Mouse (Mus musculus): ENCODE measurements around the gene Usp43. TPM values are rescaled to one million over a fixed set of nuclear protein-coding genes. Genes with fewer than 3 reads are reported as not detected.

Gene Usp43
- polyA plus RNA-seq, 1 experiment from 2014 or later: 0.24 TPM

GRCm38 (mm10) chr11:67920226-67920960 lies 1.6 kb downstream of the Usp43 start:
- no peak overlapping the region for H3K4me3 ChIP-seq (ENCODE audit: low read depth, low read length)
- WGBS (ENCODE audit: insufficient replicate concordance): 28% methylated on average over 9 of the region's 9 CpGs
- H3K36me3 ChIP-seq (ENCODE audit: control insufficient read depth, insufficient read depth, low read length): no peaks in the 10 kb centered on the region
- H3K4me2 ChIP-seq: no peak overlapping the region
- H3K9me3 ChIP-seq (replicated peaks; ENCODE audit: control insufficient read depth, low read length): no peaks in the 10 kb centered on the region
- no peaks in the 10 kb centered on the region for H3K4me1 ChIP-seq (ENCODE audit: control insufficient read depth, insufficient read depth, low read length)
- no peak overlapping the region for H3K27ac ChIP-seq (ENCODE audit: low read depth, low read length)
- ATAC-seq (replicated peaks; ENCODE audit: insufficient number of reproducible peaks, low FRiP score, low TSS enrichment): no peak
- H3K27me3 ChIP-seq (ENCODE audit: control insufficient read depth, insufficient read depth, low read length): peaks cover 22% of the 10 kb centered on the region
- no peak overlapping the region for H3K9ac ChIP-seq (ENCODE audit: low read depth, low read length)

- no peak for ATAC-seq (replicated peaks; ENCODE audit: insufficient number of reproducible peaks, low FRiP score, low TSS enrichment)
- Histone ChIP-seq H3K4me1 (ENCODE audit: control insufficient read depth, insufficient read depth, low read length) (no peaks in the 10 kb centered on the region), H3K27ac (ENCODE audit: low read depth, low read length) (no peak overlapping the region), H3K9ac (ENCODE audit: low read depth, low read length) (no peak overlapping the region), H3K4me2 (no peak overlapping the region), H3K4me3 (ENCODE audit: low read depth, low read length) (no peak overlapping the region), H3K27me3 (ENCODE audit: control insufficient read depth, insufficient read depth, low read length) (peaks cover 22% of the 10 kb centered on the region), H3K36me3 (ENCODE audit: control insufficient read depth, insufficient read depth, low read length) (no peaks in the 10 kb centered on the region), H3K9me3 (replicated peaks; ENCODE audit: control insufficient read depth, low read length) (no peaks in the 10 kb centered on the region)
- WGBS (ENCODE audit: insufficient replicate concordance): 43% methylated on average over 5 of the region's 5 CpGs
Observed at GRCm38 (mm10) chr11:67919593-67919992, 2.4 kb downstream of the Usp43 start.

DNA sequence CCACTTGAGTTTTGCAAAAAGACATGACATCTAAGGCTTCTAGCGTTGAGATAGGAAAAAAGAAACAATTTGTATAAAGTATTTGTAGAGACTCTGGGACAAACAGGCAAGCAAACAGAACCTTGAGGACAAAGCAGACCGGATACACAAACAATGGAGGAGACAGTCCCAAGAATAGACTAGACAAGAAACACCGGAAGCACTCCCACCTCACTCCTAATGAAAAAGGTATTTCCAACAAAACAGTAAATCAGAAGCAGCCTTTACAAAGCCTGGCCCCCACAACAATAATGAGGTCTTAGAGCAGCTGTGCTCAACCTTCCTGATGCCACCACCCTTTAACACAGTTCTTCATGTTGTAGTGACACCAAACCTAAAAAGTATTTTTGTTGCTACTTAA lies 4.8 kb downstream of the Usp43 start:
- no peak for ATAC-seq (replicated peaks; ENCODE audit: insufficient number of reproducible peaks, low FRiP score, low TSS enrichment)
- Histone ChIP-seq H3K27ac (ENCODE audit: low read depth, low read length) (no peak overlapping the region), H3K4me1 (ENCODE audit: control insufficient read depth, insufficient read depth, low read length) (no peaks in the 10 kb centered on the region), H3K36me3 (ENCODE audit: control insufficient read depth, insufficient read depth, low read length) (no peaks in the 10 kb centered on the region), H3K27me3 (ENCODE audit: control insufficient read depth, insufficient read depth, low read length) (peaks cover 22% of the 10 kb centered on the region), H3K9ac (ENCODE audit: low read depth, low read length) (no peak overlapping the region), H3K4me2 (no peak overlapping the region), H3K9me3 (replicated peaks; ENCODE audit: control insufficient read depth, low read length) (no peaks in the 10 kb centered on the region), H3K4me3 (ENCODE audit: low read depth, low read length) (no peak overlapping the region)
- WGBS (ENCODE audit: insufficient replicate concordance): 61% methylated on average over 3 of the region's 3 CpGs

DNA sequence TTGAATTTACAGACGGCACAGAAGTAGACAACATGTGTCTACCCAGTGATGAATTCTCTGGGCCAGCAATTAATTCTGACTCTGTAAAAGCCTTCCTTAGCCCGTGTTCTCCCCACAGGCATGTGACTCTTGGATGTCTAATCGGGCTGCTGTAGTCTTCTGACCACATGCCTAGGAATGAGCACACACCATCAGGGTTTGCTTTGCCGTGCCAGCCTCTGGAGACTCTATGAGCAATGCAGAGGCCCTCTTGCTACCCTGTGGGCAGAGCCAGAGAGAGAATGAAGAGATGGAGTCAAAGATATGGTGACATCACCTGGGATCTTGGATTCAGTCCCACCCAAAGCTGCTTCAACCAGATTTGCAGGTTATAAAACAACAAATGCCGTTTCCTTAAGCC lies 10.9 kb downstream of the Usp43 start:
- Histone ChIP-seq H3K9me3 (replicated peaks; ENCODE audit: control insufficient read depth, low read length) (no peaks in the 10 kb centered on the region), H3K9ac (ENCODE audit: low read depth, low read length) (no peak overlapping the region), H3K27ac (ENCODE audit: low read depth, low read length) (no peak overlapping the region), H3K36me3 (ENCODE audit: control insufficient read depth, insufficient read depth, low read length) (no peaks in the 10 kb centered on the region), H3K27me3 (ENCODE audit: control insufficient read depth, insufficient read depth, low read length) (no peaks in the 10 kb centered on the region; the same call in 1 of the 2 replicates), H3K4me2 (no peak overlapping the region), H3K4me1 (ENCODE audit: control insufficient read depth, insufficient read depth, low read length) (no peaks in the 10 kb centered on the region), H3K4me3 (ENCODE audit: low read depth, low read length) (no peak overlapping the region)
- WGBS (ENCODE audit: insufficient replicate concordance): 85% methylated on average over 5 of the region's 5 CpGs
- no peak for ATAC-seq (replicated peaks; ENCODE audit: insufficient number of reproducible peaks, low FRiP score, low TSS enrichment)

DNA sequence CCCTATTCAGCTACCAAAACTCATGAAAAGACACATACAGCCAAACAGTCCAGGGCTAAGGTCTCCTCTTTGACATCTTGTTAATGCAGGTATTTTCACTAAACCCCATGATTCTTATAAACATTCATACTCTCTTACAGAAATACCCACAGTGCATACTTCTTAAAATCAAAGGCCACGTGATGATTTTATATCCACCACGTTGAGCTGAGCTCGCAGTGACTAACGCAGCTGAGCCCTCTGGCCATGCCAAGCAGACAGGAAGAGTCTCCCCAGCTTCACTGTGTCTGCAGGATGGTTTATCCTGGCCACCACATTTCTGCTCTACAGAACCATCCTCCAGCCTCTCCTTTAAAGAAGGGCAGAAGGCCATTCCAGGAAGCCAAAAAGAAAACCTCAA lies 18.2 kb downstream of the Usp43 start:
- H3K4me3 ChIP-seq (ENCODE audit: low read depth, low read length): no peak overlapping the region
- H3K9ac ChIP-seq (ENCODE audit: low read depth, low read length): no peak overlapping the region
- 87% methylated on average over 4 of the region's 4 CpGs for WGBS (ENCODE audit: insufficient replicate concordance)
- H3K4me1 ChIP-seq (ENCODE audit: control insufficient read depth, insufficient read depth, low read length): no peaks in the 10 kb centered on the region
- no peak overlapping the region for H3K27ac ChIP-seq (ENCODE audit: low read depth, low read length)
- no peak for ATAC-seq (replicated peaks; ENCODE audit: insufficient number of reproducible peaks, low FRiP score, low TSS enrichment)
- no peak overlapping the region for H3K4me2 ChIP-seq
- H3K36me3 ChIP-seq (ENCODE audit: control insufficient read depth, insufficient read depth, low read length): no peaks in the 10 kb centered on the region
- no peaks in the 10 kb centered on the region for H3K9me3 ChIP-seq (replicated peaks; ENCODE audit: control insufficient read depth, low read length)
- no peaks in the 10 kb centered on the region for H3K27me3 ChIP-seq (ENCODE audit: control insufficient read depth, insufficient read depth, low read length)

- Histone ChIP-seq H3K27ac (ENCODE audit: low read depth, low read length) (no peak overlapping the region), H3K36me3 (ENCODE audit: control insufficient read depth, insufficient read depth, low read length) (no peaks in the 10 kb centered on the region), H3K4me1 (ENCODE audit: control insufficient read depth, insufficient read depth, low read length) (no peaks in the 10 kb centered on the region), H3K4me3 (ENCODE audit: low read depth, low read length) (no peak overlapping the region), H3K27me3 (ENCODE audit: control insufficient read depth, insufficient read depth, low read length) (no peaks in the 10 kb centered on the region), H3K9ac (ENCODE audit: low read depth, low read length) (no peak overlapping the region), H3K4me2 (no peak overlapping the region), H3K9me3 (replicated peaks; ENCODE audit: control insufficient read depth, low read length) (no peaks in the 10 kb centered on the region)
- 50% methylated on average over 8 of the region's 8 CpGs for WGBS (ENCODE audit: insufficient replicate concordance)
- no peak for ATAC-seq (replicated peaks; ENCODE audit: insufficient number of reproducible peaks, low FRiP score, low TSS enrichment)
Observed at GRCm38 (mm10) chr11:67897064-67897560, 24.8 kb downstream of the Usp43 start.

DNA sequence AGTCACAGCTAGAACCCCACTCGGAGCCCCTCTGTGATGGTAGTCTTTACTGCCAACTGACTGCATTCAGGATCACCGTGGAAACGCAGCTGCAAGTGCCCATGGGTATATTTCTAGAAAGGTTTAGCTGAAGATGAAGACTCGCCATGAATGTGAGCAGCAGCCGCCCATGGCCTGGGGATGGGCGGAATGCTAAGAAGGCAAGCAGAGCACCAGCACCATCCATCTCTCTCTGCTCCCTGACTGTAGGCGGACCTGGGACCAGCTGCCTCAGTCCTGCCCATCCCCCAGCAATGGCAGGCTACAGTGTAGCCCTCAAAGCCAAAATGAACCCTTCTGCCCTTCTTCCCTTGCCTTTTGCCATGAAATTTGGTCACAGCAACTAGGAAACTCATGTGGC lies 26.3 kb downstream of the Usp43 start:
- H3K9me3 ChIP-seq (replicated peaks; ENCODE audit: control insufficient read depth, low read length): no peaks in the 10 kb centered on the region
- no peaks in the 10 kb centered on the region for H3K4me1 ChIP-seq (ENCODE audit: control insufficient read depth, insufficient read depth, low read length)
- WGBS (ENCODE audit: insufficient replicate concordance): 72% methylated on average over 7 of the region's 7 CpGs
- ATAC-seq (replicated peaks; ENCODE audit: insufficient number of reproducible peaks, low FRiP score, low TSS enrichment): no peak
- H3K27ac ChIP-seq (ENCODE audit: low read depth, low read length): no peak overlapping the region
- H3K36me3 ChIP-seq (ENCODE audit: control insufficient read depth, insufficient read depth, low read length): no peaks in the 10 kb centered on the region
- H3K9ac ChIP-seq (ENCODE audit: low read depth, low read length): no peak overlapping the region
- no peak overlapping the region for H3K4me3 ChIP-seq (ENCODE audit: low read depth, low read length)
- no peak overlapping the region for H3K4me2 ChIP-seq
- H3K27me3 ChIP-seq (ENCODE audit: control insufficient read depth, insufficient read depth, low read length): no peaks in the 10 kb centered on the region

- no peaks in the 10 kb centered on the region for H3K27me3 ChIP-seq (ENCODE audit: control insufficient read depth, insufficient read depth, low read length)
- 0 out of 2 replicates have a peak, but pooled peaks cover 2% of the 10 kb centered on the region for H3K9me3 ChIP-seq (replicated peaks; ENCODE audit: control insufficient read depth, low read length)
- 47% methylated on average over 5 of the region's 5 CpGs for WGBS (ENCODE audit: insufficient replicate concordance)
- H3K4me1 ChIP-seq (ENCODE audit: control insufficient read depth, insufficient read depth, low read length): no peaks in the 10 kb centered on the region
- ATAC-seq (replicated peaks; ENCODE audit: insufficient number of reproducible peaks, low FRiP score, low TSS enrichment): no peak
- no peaks in the 10 kb centered on the region for H3K36me3 ChIP-seq (ENCODE audit: control insufficient read depth, insufficient read depth, low read length)
- H3K9ac ChIP-seq (ENCODE audit: low read depth, low read length): no peak overlapping the region
- H3K4me3 ChIP-seq (ENCODE audit: low read depth, low read length): no peak overlapping the region
- H3K27ac ChIP-seq (ENCODE audit: low read depth, low read length): no peak overlapping the region
- no peak overlapping the region for H3K4me2 ChIP-seq
Observed at GRCm38 (mm10) chr11:67888521-67888920, 33.4 kb downstream of the Usp43 start.

- H3K9ac ChIP-seq (ENCODE audit: low read depth, low read length): no peak overlapping the region
- H3K4me3 ChIP-seq (ENCODE audit: low read depth, low read length): no peak overlapping the region
- H3K4me1 ChIP-seq (ENCODE audit: control insufficient read depth, insufficient read depth, low read length): no peaks in the 10 kb centered on the region
- no peaks in the 10 kb centered on the region for H3K27me3 ChIP-seq (ENCODE audit: control insufficient read depth, insufficient read depth, low read length)
- no peak for ATAC-seq (replicated peaks; ENCODE audit: insufficient number of reproducible peaks, low FRiP score, low TSS enrichment)
- no peaks in the 10 kb centered on the region for H3K36me3 ChIP-seq (ENCODE audit: control insufficient read depth, insufficient read depth, low read length)
- H3K27ac ChIP-seq (ENCODE audit: low read depth, low read length): no peak overlapping the region
- 87% methylated on average over 2 of the region's 2 CpGs for WGBS (ENCODE audit: insufficient replicate concordance)
- H3K9me3 ChIP-seq (replicated peaks; ENCODE audit: control insufficient read depth, low read length): 0 out of 2 replicates have a peak, but pooled peaks cover 2% of the 10 kb centered on the region
- H3K4me2 ChIP-seq: no peak overlapping the region
Observed at GRCm38 (mm10) chr11:67885921-67886320, 36.0 kb downstream of the Usp43 start.
